Mouse (Mus musculus) liver, embryonic 15.5 days (tissue): Measurements from ENCODE around the gene Pth. TPM values are rescaled to one million over a fixed set of nuclear protein-coding genes. Genes with fewer than 3 reads are reported as not detected.

Experiments
- polyA plus RNA-seq: library from polyadenylated mRNA; unstranded; fragments of >200 nt; fragmentation: Nextera tagmentation; extraction: Ambion mirVana; gene quantifications from 2 replicates; pipeline ENCODE4 v1.2.1, GENCODE M21; 2015

Gene Pth
- polyA plus RNA-seq, 1 experiment from 2014 or later: not detected

Other genes with a start within 250 kb of the Pth start
- 6.7 and 7.1 TPM in 2 replicates for gene Arntl, start 181.1 kb downstream of the Pth start, polyA plus RNA-seq
- gene Btbd10, start 19.2 kb downstream of the Pth start, polyA plus RNA-seq: 7.1 and 8.1 TPM in 2 replicates
- gene Far1, start 125.3 kb upstream of the Pth start, polyA plus RNA-seq: 20.7 and 22.2 TPM in 2 replicates